Mouse (Mus musculus): ENCODE measurements around the gene Cept1. TPM values are rescaled to one million over a fixed set of nuclear protein-coding genes. Genes with fewer than 3 reads are reported as not detected.
"Not testable (repeated sequence)": the region's sequence is repeated elsewhere in the genome, so short reads cannot be mapped to it uniquely, and the experiment has no call there.

The Cept1 gene
- total RNA-seq (2021), result 10 to 100 TPM; 18.8 to 23.6 TPM
- long read RNA-seq, experiment 1, transcript Cept1-202 (9 exons, 2,814 nt), result major isoform, 8 of 18 reads
- long read RNA-seq, experiment 1, partial matches to known transcripts, result 1 of 18 reads
- long read RNA-seq, experiment 1, other reads (novel, unspliced or antisense), result 6 of 18 reads
- long read RNA-seq, experiment 2, transcript Cept1-202 (9 exons, 2,814 nt), result major isoform, 7 of 12 reads
- long read RNA-seq, experiment 2, partial matches to known transcripts, result 0 of 12 reads
- long read RNA-seq, experiment 2, other reads (novel, unspliced or antisense), result 4 of 12 reads

- DNase-seq, result peak; percentile 88
Observed at GRCm38 (mm10) chr3:106547171-106547923, at the start of gene Cept1, which contains the start of gene Dram2. Gene Cept1, minus strand, starts transcription at chr3:106547802. Gene Dram2, plus strand, starts transcription at chr3:106547798.

GRCm38 (mm10) chr3:106593631-106594030 lies 46.0 kb upstream of the Cept1 start:
- not testable (repeated sequence) for DNase-seq

GRCm38 (mm10) chr3:106579296-106579695 lies 31.7 kb upstream of the Cept1 start:
- DNase-seq, result no peak

GRCm38 (mm10) chr3:106573191-106573590 lies 25.6 kb upstream of the Cept1 start:
- DNase-seq, result no peak

- no peak for DNase-seq
Observed at GRCm38 (mm10) chr3:106565876-106566275, 18.3 kb upstream of the Cept1 start.

- DNase-seq, result no peak
Observed at GRCm38 (mm10) chr3:106558271-106558670, 10.7 kb upstream of the Cept1 start.

GRCm38 (mm10) chr3:106555743-106556250 lies 8.2 kb upstream of the Cept1 start:
- DNase-seq, result no peak

GRCm38 (mm10) chr3:106553411-106553810 lies 5.8 kb upstream of the Cept1 start:
- DNase-seq, result no peak

GRCm38 (mm10) chr3:106548971-106549370 lies 1.4 kb upstream of the Cept1 start:
- DNase-seq, result no peak

- no peak for DNase-seq
Observed at GRCm38 (mm10) chr3:106547924-106548539, 430 bp upstream of the Cept1 start.

- no peak for DNase-seq
Observed at GRCm38 (mm10) chr3:106544721-106545316, 2.8 kb downstream of the Cept1 start.

GRCm38 (mm10) chr3:106533277-106533676 lies 14.3 kb downstream of the Cept1 start:
- no peak for DNase-seq

GRCm38 (mm10) chr3:106528032-106528431 lies 19.6 kb downstream of the Cept1 start:
- DNase-seq, result no peak

- no peak for DNase-seq
Observed at GRCm38 (mm10) chr3:106526411-106526810, 21.2 kb downstream of the Cept1 start.

- no peak for DNase-seq
Observed at GRCm38 (mm10) chr3:106522730-106523129, 24.9 kb downstream of the Cept1 start.

GRCm38 (mm10) chr3:106515016-106515415 lies 32.6 kb downstream of the Cept1 start:
- DNase-seq, result no peak

- no peak for DNase-seq
Observed at GRCm38 (mm10) chr3:106510669-106511068, 36.9 kb downstream of the Cept1 start.

GRCm38 (mm10) chr3:106502892-106503291 lies 44.7 kb downstream of the Cept1 start:
- DNase-seq, result no peak

- DNase-seq, result no peak
Observed at GRCm38 (mm10) chr3:106500510-106500909, 47.1 kb downstream of the Cept1 start.

GRCm38 (mm10) chr3:106496996-106497395 lies 50.6 kb downstream of the Cept1 start:
- no peak for DNase-seq

- DNase-seq, result no peak
Observed at GRCm38 (mm10) chr3:106496045-106496721, 51.4 kb downstream of the Cept1 start.
